In genomic region chr11:113691318-113691717, GRCm38 (mm10) we compare ENCODE assay signal across 1 mouse cellular context.
TF ChIP-seq lines count a peak whose summit lies in the region.

No protein-coding gene starts in this region.

TF ChIP-seq in CH12.LX, 34 proteins besides CTCF, POLR2A, EP300 and RAD21 (continued from another document):
- TF ChIP-seq ZMIZ1 (IDR thresholded peaks at IDR 0.05; ENCODE audit: low read depth, low read length) (no peak), JUN (IDR thresholded peaks at IDR 0.05; ENCODE audit: insufficient read depth, low read depth, low read length) (no peak), JUND (conservative IDR thresholded peaks at IDR 0.05; ENCODE audit: low read depth, low read length) (no peak), NELFE (IDR thresholded peaks at IDR 0.05; ENCODE audit: low read depth, low read length) (no peak), ELF1 (IDR thresholded peaks at IDR 0.05; ENCODE audit: low read depth, low read length) (no peak), MXI1 (IDR thresholded peaks at IDR 0.05; ENCODE audit: low read depth, low read length) (no peak), HCFC1 (IDR thresholded peaks at IDR 0.05; ENCODE audit: low read depth, low read length) (no peak), KAT2A (IDR thresholded peaks at IDR 0.05; ENCODE audit: insufficient replicate concordance, low read length) (no peak), SIN3A (IDR thresholded peaks at IDR 0.05; ENCODE audit: low read length) (no peak), BHLHE40 (IDR thresholded peaks at IDR 0.05; ENCODE audit: low read depth, low read length) (no peak), MAFK (IDR thresholded peaks at IDR 0.05; ENCODE audit: insufficient replicate concordance, low read length) (no peak), E2F4 (IDR thresholded peaks at IDR 0.05; ENCODE audit: insufficient replicate concordance, low read depth, low read length) (no peak), CHD1 (IDR thresholded peaks at IDR 0.05; ENCODE audit: low read depth, low read length) (no peak), UBTF (IDR thresholded peaks at IDR 0.05; ENCODE audit: low read depth, low read length) (no peak)
